Mouse (Mus musculus): ENCODE measurements at regions not wholly inside any gene's neighbourhood (a gene's known extent, or its start where the extent isn't known, plus 50 kb on each side); places are given as distances from the start of the nearest gene placed in this dataset.

DNA sequence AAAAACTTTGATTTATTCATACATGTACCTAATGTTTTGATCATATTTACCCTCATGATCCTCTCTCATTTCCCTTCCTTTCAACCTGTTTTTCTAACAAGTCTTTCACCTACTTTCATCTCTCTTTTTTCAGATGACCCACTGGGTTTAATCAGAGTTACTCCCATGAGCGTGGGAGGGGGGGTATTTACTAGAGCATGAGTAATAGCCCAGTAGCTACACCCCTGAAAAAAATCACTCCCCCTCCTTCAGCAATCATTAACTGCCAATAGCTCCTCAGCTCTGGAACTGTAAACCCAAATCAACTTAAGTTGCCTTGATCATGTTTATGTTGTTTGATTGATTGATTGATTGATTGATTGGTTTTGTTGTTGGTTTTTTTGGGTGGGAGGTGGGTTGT lies 241.4 kb upstream of the Zpld1 start:
- DNase-seq: no peak
- no peak overlapping the region for H3K27ac ChIP-seq (ENCODE audit: control insufficient read depth, insufficient read depth, low read length)
- 96% methylated on average over 1 of the region's 1 CpGs for WGBS
- no peaks in the 10 kb centered on the region for H3K36me3 ChIP-seq (ENCODE audit: control insufficient read depth, insufficient read depth, low read length)
- H3K4me1 ChIP-seq (replicated peaks; ENCODE audit: control insufficient read depth, insufficient read depth, low read length): no peaks in the 10 kb centered on the region
- no peak overlapping the region for H3K4me3 ChIP-seq (ENCODE audit: control insufficient read depth, insufficient read depth, low read length)
- H3K27me3 ChIP-seq (ENCODE audit: control insufficient read depth, insufficient read depth, low read length): no peaks in the 10 kb centered on the region
- no peak for TF ChIP-seq CTCF (IDR thresholded peaks at IDR 0.05; ENCODE audit: borderline replicate concordance, control insufficient read depth, extremely low read depth, insufficient read depth, low read length, poor library complexity)
- no peak for TF ChIP-seq POLR2A (IDR thresholded peaks at IDR 0.05; ENCODE audit: control insufficient read depth, extremely low read depth, insufficient read depth, low read length, poor library complexity)

DNA sequence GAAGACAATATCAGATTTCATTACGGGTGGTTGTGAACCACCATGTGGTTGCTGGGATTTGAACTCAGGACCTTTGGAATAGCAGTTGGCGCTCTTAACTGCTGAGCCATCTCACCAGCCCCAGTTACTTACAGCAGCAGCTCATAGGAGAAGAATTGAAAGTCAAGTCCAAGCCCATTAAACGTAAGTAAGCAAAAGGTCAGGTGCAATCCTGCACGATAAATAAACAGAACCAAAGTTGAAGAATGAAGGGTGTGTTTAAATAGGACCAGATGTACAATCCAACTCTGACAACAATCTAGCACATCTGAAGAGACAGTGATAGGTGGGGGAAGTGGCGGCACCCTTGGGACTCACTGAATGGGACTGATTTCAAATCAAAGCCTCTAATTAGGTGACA lies 239.8 kb upstream of the Zpld1 start:
- TF ChIP-seq POLR2A (IDR thresholded peaks at IDR 0.05; ENCODE audit: control insufficient read depth, extremely low read depth, insufficient read depth, low read length, poor library complexity) (no peak), CTCF (IDR thresholded peaks at IDR 0.05; ENCODE audit: borderline replicate concordance, control insufficient read depth, extremely low read depth, insufficient read depth, low read length, poor library complexity) (no peak)
- WGBS: 96% methylated on average over 5 of the region's 5 CpGs

DNA sequence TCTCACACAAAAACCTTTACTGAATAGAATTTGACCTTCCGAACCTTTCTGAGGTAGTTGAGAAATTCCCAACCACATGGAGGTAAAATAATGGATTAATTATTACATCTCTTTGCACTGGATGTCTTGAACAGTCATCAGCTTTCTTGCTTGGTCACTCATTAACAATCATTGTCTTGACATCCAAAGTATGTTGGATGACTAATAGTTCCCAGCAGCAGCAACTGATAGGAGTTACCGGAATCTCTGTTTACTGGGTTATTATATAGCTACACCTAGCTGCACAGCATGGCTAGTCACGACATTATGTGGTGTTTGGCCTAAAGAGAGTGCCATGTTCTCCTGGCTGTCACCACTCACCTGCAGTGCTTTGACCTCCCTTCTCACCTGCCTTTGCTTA lies 234.9 kb upstream of the Zpld1 start:
- H3K27me3 ChIP-seq (ENCODE audit: control insufficient read depth, insufficient read depth, low read length): no peaks in the 10 kb centered on the region
- TF ChIP-seq POLR2A (IDR thresholded peaks at IDR 0.05; ENCODE audit: control insufficient read depth, extremely low read depth, insufficient read depth, low read length, poor library complexity): no peak
- no peak for TF ChIP-seq CTCF (IDR thresholded peaks at IDR 0.05; ENCODE audit: borderline replicate concordance, control insufficient read depth, extremely low read depth, insufficient read depth, low read length, poor library complexity)
- no peak for DNase-seq
- H3K4me3 ChIP-seq (ENCODE audit: control insufficient read depth, insufficient read depth, low read length): no peak overlapping the region
- no peaks in the 10 kb centered on the region for H3K36me3 ChIP-seq (ENCODE audit: control insufficient read depth, insufficient read depth, low read length)
- 97% methylated on average over 3 of the region's 3 CpGs for WGBS
- H3K4me1 ChIP-seq (replicated peaks; ENCODE audit: control insufficient read depth, insufficient read depth, low read length): no peaks in the 10 kb centered on the region
- no peak overlapping the region for H3K27ac ChIP-seq (ENCODE audit: control insufficient read depth, insufficient read depth, low read length)

More for the DNA sequence above, 239.8 kb upstream of the Zpld1 start:
- Histone ChIP-seq H3K27me3 (ENCODE audit: control insufficient read depth, insufficient read depth, low read length) (no peaks in the 10 kb centered on the region), H3K4me1 (replicated peaks; ENCODE audit: control insufficient read depth, insufficient read depth, low read length) (no peaks in the 10 kb centered on the region), H3K36me3 (ENCODE audit: control insufficient read depth, insufficient read depth, low read length) (no peaks in the 10 kb centered on the region), H3K27ac (ENCODE audit: control insufficient read depth, insufficient read depth, low read length) (no peak overlapping the region), H3K4me3 (ENCODE audit: control insufficient read depth, insufficient read depth, low read length) (no peak overlapping the region)
- no peak for DNase-seq

- no peaks in the 10 kb centered on the region for H3K36me3 ChIP-seq (ENCODE audit: control insufficient read depth, insufficient read depth, low read length)
- no peak for DNase-seq
- H3K4me3 ChIP-seq (ENCODE audit: control insufficient read depth, insufficient read depth, low read length): no peak overlapping the region
- no peaks in the 10 kb centered on the region for H3K4me1 ChIP-seq (replicated peaks; ENCODE audit: control insufficient read depth, insufficient read depth, low read length)
- H3K27ac ChIP-seq (ENCODE audit: control insufficient read depth, insufficient read depth, low read length): no peak overlapping the region
- TF ChIP-seq POLR2A (IDR thresholded peaks at IDR 0.05; ENCODE audit: control insufficient read depth, extremely low read depth, insufficient read depth, low read length, poor library complexity) (no peak), CTCF (IDR thresholded peaks at IDR 0.05; ENCODE audit: borderline replicate concordance, control insufficient read depth, extremely low read depth, insufficient read depth, low read length, poor library complexity) (no peak)
- H3K27me3 ChIP-seq (ENCODE audit: control insufficient read depth, insufficient read depth, low read length): no peaks in the 10 kb centered on the region
Observed at GRCm38 (mm10) chr16:55530844-55531243, 233.1 kb upstream of the Zpld1 start.

- H3K36me3 ChIP-seq (ENCODE audit: control insufficient read depth, insufficient read depth, low read length): no peaks in the 10 kb centered on the region
- H3K27ac ChIP-seq (ENCODE audit: control insufficient read depth, insufficient read depth, low read length): no peak overlapping the region
- no peaks in the 10 kb centered on the region for H3K4me1 ChIP-seq (replicated peaks; ENCODE audit: control insufficient read depth, insufficient read depth, low read length)
- no peak for TF ChIP-seq CTCF (IDR thresholded peaks at IDR 0.05; ENCODE audit: borderline replicate concordance, control insufficient read depth, extremely low read depth, insufficient read depth, low read length, poor library complexity)
- TF ChIP-seq POLR2A (IDR thresholded peaks at IDR 0.05; ENCODE audit: control insufficient read depth, extremely low read depth, insufficient read depth, low read length, poor library complexity): no peak
- H3K4me3 ChIP-seq (ENCODE audit: control insufficient read depth, insufficient read depth, low read length): no peak overlapping the region
- 97% methylated on average over 5 of the region's 5 CpGs for WGBS
- no peaks in the 10 kb centered on the region for H3K27me3 ChIP-seq (ENCODE audit: control insufficient read depth, insufficient read depth, low read length)
- no peak for DNase-seq
Observed at GRCm38 (mm10) chr16:55527680-55528079, 229.9 kb upstream of the Zpld1 start.

- DNase-seq: no peak
- 89% methylated on average over 5 of the region's 5 CpGs for WGBS
- TF ChIP-seq CTCF (IDR thresholded peaks at IDR 0.05; ENCODE audit: borderline replicate concordance, control insufficient read depth, extremely low read depth, insufficient read depth, low read length, poor library complexity) (no peak), POLR2A (IDR thresholded peaks at IDR 0.05; ENCODE audit: control insufficient read depth, extremely low read depth, insufficient read depth, low read length, poor library complexity) (no peak)
Observed at GRCm38 (mm10) chr16:55526230-55526842, 228.6 kb upstream of the Zpld1 start.

GRCm38 (mm10) chr16:55523264-55523663 lies 225.5 kb upstream of the Zpld1 start:
- H3K4me3 ChIP-seq (ENCODE audit: control insufficient read depth, insufficient read depth, low read length): no peak overlapping the region
- no peak for DNase-seq
- H3K36me3 ChIP-seq (ENCODE audit: control insufficient read depth, insufficient read depth, low read length): no peaks in the 10 kb centered on the region
- no peaks in the 10 kb centered on the region for H3K27me3 ChIP-seq (ENCODE audit: control insufficient read depth, insufficient read depth, low read length)
- no peak overlapping the region for H3K27ac ChIP-seq (ENCODE audit: control insufficient read depth, insufficient read depth, low read length)
- WGBS: 91% methylated on average over 1 of the region's 1 CpGs
- no peaks in the 10 kb centered on the region for H3K4me1 ChIP-seq (replicated peaks; ENCODE audit: control insufficient read depth, insufficient read depth, low read length)
- TF ChIP-seq CTCF (IDR thresholded peaks at IDR 0.05; ENCODE audit: borderline replicate concordance, control insufficient read depth, extremely low read depth, insufficient read depth, low read length, poor library complexity) (no peak), POLR2A (IDR thresholded peaks at IDR 0.05; ENCODE audit: control insufficient read depth, extremely low read depth, insufficient read depth, low read length, poor library complexity) (no peak)

More at GRCm38 (mm10) chr16:55526230-55526842, 228.6 kb upstream of the Zpld1 start:
- Histone ChIP-seq H3K4me1 (replicated peaks; ENCODE audit: control insufficient read depth, insufficient read depth, low read length) (no peaks in the 10 kb centered on the region), H3K36me3 (ENCODE audit: control insufficient read depth, insufficient read depth, low read length) (no peaks in the 10 kb centered on the region), H3K4me3 (ENCODE audit: control insufficient read depth, insufficient read depth, low read length) (no peak overlapping the region), H3K27me3 (ENCODE audit: control insufficient read depth, insufficient read depth, low read length) (no peaks in the 10 kb centered on the region), H3K27ac (ENCODE audit: control insufficient read depth, insufficient read depth, low read length) (no peak overlapping the region)
